Mouse (Mus musculus): ENCODE results near the gene Vcl.
A peak's percentile ranks its signal among the peaks of the same experiment; 100 is the strongest.

The Vcl gene

GRCm38 (mm10) chr14:20945296-20945695, 16.1 kb downstream of the Vcl start:
- DNase-seq = no peak

- no peak for DNase-seq
Measured at GRCm38 (mm10) chr14:20956021-20956420, 26.8 kb downstream of the Vcl start.

GRCm38 (mm10) chr14:20958971-20959370, 29.8 kb downstream of the Vcl start:
- peak; percentile 43 for DNase-seq

GRCm38 (mm10) chr14:20962466-20962865, 33.3 kb downstream of the Vcl start:
- DNase-seq = no peak

- no peak for DNase-seq
Measured at GRCm38 (mm10) chr14:20962906-20963305, 33.7 kb downstream of the Vcl start.

GRCm38 (mm10) chr14:20963863-20964262, 34.7 kb downstream of the Vcl start:
- DNase-seq = no peak

- DNase-seq = no peak
Measured at GRCm38 (mm10) chr14:20964285-20964684, 35.1 kb downstream of the Vcl start.

GRCm38 (mm10) chr14:20966959-20967670, 37.9 kb downstream of the Vcl start:
- peak; percentile 24 for DNase-seq

GRCm38 (mm10) chr14:20969066-20969465, 39.9 kb downstream of the Vcl start:
- peak; percentile 16 for DNase-seq

- DNase-seq = no peak
Measured at GRCm38 (mm10) chr14:20970389-20970788, 41.2 kb downstream of the Vcl start.

GRCm38 (mm10) chr14:20970927-20971326, 41.7 kb downstream of the Vcl start:
- DNase-seq = peak; percentile 22

- no peak for DNase-seq
Measured at GRCm38 (mm10) chr14:20973821-20974220, 44.6 kb downstream of the Vcl start.

GRCm38 (mm10) chr14:20976741-20977140, 47.5 kb downstream of the Vcl start:
- peak; percentile 70 for DNase-seq

- no peak for DNase-seq
Measured at GRCm38 (mm10) chr14:20977726-20978125, 48.5 kb downstream of the Vcl start.

GRCm38 (mm10) chr14:20983832-20984231, 54.6 kb downstream of the Vcl start:
- peak; percentile 90 for DNase-seq

- DNase-seq = no peak
Measured at GRCm38 (mm10) chr14:20985482-20985881, 56.3 kb downstream of the Vcl start.

- DNase-seq = no peak
Measured at GRCm38 (mm10) chr14:20991492-20991891, 62.3 kb downstream of the Vcl start.

GRCm38 (mm10) chr14:20993067-20993691, 64.0 kb downstream of the Vcl start:
- DNase-seq = peak; percentile 83

- peak; percentile 46 for DNase-seq
Measured at GRCm38 (mm10) chr14:20994475-20994874, 65.3 kb downstream of the Vcl start.

- no peak for DNase-seq
Measured at GRCm38 (mm10) chr14:20995497-20995896, 66.3 kb downstream of the Vcl start.

- DNase-seq = peak; percentile 15
Measured at GRCm38 (mm10) chr14:20996361-20996760, 67.2 kb downstream of the Vcl start.

GRCm38 (mm10) chr14:20997548-20997947, 68.3 kb downstream of the Vcl start:
- no peak for DNase-seq

GRCm38 (mm10) chr14:20999617-21000016, 70.4 kb downstream of the Vcl start:
- DNase-seq = no peak

GRCm38 (mm10) chr14:21013800-21014334, 84.7 kb downstream of the Vcl start:
- no peak for DNase-seq

Measured in lung, postnatal 36 days (tissue).